Mouse (Mus musculus): ENCODE results near the gene Taf4. TPM values are rescaled to one million over a fixed set of nuclear protein-coding genes. Genes with fewer than 3 reads are reported as not detected.

Taf4 gene
- polyA plus RNA-seq, 1 experiment from 2014 or later: 2.8 TPM

- H3K4me1 ChIP-seq (ENCODE audit: insufficient read depth, low read depth, low read length): peaks cover 16% of the 10 kb centered on the region
- ATAC-seq: no peak
- H3K9me3 ChIP-seq (ENCODE audit: low read length): no peaks in the 10 kb centered on the region
- WGBS: 83% methylated on average over 3 of the region's 3 CpGs
- H3K9ac ChIP-seq (replicated peaks; ENCODE audit: low read depth): 0 out of 2 replicates have a peak overlapping the region, but pooled peaks have one; percentile 12
- DNase-seq (ENCODE audit: low spot score): no peak
- H3K36me3 ChIP-seq (ENCODE audit: insufficient read depth, low read length): no peaks in the 10 kb centered on the region
- TF ChIP-seq CTCF (IDR thresholded peaks at IDR 0.05) (no peak), EP300 (IDR thresholded peaks at IDR 0.05) (no peak)
- no peaks in the 10 kb centered on the region for H3K27me3 ChIP-seq (replicated peaks; ENCODE audit: insufficient read depth, low read length)
- H3K4me3 ChIP-seq (ENCODE audit: low read depth, low read length): no peak overlapping the region
- H3K27ac ChIP-seq (ENCODE audit: low read length): no peak overlapping the region
- H3K4me2 ChIP-seq (replicated peaks; ENCODE audit: low read depth, low read length): no peak overlapping the region
Observed at GRCm38 (mm10) chr2:179978250-179978649, 1.8 kb upstream of the Taf4 start.

DNA sequence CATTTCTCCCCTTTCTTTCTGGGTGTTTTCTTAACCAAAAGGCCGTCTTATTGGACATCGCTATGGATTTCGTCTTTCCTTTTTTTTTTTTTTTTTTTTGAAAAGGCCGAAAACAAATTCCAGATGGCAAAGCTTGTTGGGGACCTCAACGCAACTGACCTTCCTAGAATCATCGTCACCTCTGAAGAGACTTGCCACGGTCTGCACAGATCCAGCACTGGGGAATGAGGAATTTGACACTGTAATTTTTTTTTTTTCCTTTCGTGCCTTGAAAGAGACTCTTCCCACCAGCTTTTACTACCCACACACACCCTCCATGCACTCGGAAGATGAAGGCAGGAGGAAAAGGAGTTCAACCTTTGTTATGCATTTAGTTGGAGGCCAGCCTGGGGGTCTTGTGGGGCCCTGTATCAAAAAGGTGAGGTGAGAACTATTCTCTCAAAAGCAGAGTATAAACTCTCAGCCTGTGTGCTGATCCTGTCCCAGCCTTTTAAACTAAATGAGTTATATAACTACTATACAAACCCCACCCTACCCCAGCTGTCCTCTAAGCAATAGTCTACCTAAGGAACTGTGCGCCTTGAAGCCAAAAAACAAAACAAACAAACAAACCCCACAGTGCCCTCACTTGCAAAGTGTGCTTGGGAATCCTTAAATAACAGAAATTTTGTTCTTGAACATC, 1.0 kb upstream of the Taf4 start:
- ATAC-seq: no peak
- DNase-seq (ENCODE audit: low spot score): peak; percentile 32
- Histone ChIP-seq H3K36me3 (ENCODE audit: insufficient read depth, low read length) (no peaks in the 10 kb centered on the region), H3K4me3 (ENCODE audit: low read depth, low read length) (peak overlapping the region; percentile 91), H3K9ac (replicated peaks; ENCODE audit: low read depth) (peak overlapping the region; percentile 94; the same call in 1 of the 2 replicates), H3K27me3 (replicated peaks; ENCODE audit: insufficient read depth, low read length) (no peaks in the 10 kb centered on the region), H3K27ac (ENCODE audit: low read length) (peak overlapping the region; percentile 99), H3K4me2 (replicated peaks; ENCODE audit: low read depth, low read length) (peak overlapping the region; percentile 72), H3K9me3 (ENCODE audit: low read length) (no peaks in the 10 kb centered on the region), H3K4me1 (ENCODE audit: insufficient read depth, low read depth, low read length) (peaks cover 16% of the 10 kb centered on the region)
- TF ChIP-seq CTCF (IDR thresholded peaks at IDR 0.05) (no peak), EP300 (IDR thresholded peaks at IDR 0.05) (no peak)
- 7% methylated on average over 10 of the region's 10 CpGs for WGBS

GRCm38 (mm10) chr2:179976295-179976627, 185 bp downstream of the Taf4 start:
- peak overlapping the region; percentile 99 for H3K27ac ChIP-seq (ENCODE audit: low read length)
- WGBS: 0% methylated on average over 12 of the region's 54 CpGs
- no peaks in the 10 kb centered on the region for H3K36me3 ChIP-seq (ENCODE audit: insufficient read depth, low read length)
- peak overlapping the region; percentile 95 for H3K4me2 ChIP-seq (replicated peaks; ENCODE audit: low read depth, low read length)
- peak overlapping the region; percentile 91 for H3K4me3 ChIP-seq (ENCODE audit: low read depth, low read length)
- peak overlapping the region; percentile 94 for H3K9ac ChIP-seq (replicated peaks; ENCODE audit: low read depth)
- no peaks in the 10 kb centered on the region for H3K9me3 ChIP-seq (ENCODE audit: low read length)
- peaks cover 16% of the 10 kb centered on the region for H3K4me1 ChIP-seq (ENCODE audit: insufficient read depth, low read depth, low read length)
- no peak for DNase-seq (ENCODE audit: low spot score)
- H3K27me3 ChIP-seq (replicated peaks; ENCODE audit: insufficient read depth, low read length): no peaks in the 10 kb centered on the region
- no peak for TF ChIP-seq EP300 (IDR thresholded peaks at IDR 0.05)
- no peak for TF ChIP-seq CTCF (IDR thresholded peaks at IDR 0.05)
- ATAC-seq: peak; percentile 27

- no peaks in the 10 kb centered on the region for H3K27me3 ChIP-seq (replicated peaks; ENCODE audit: insufficient read depth, low read length)
- peak overlapping the region; percentile 94 for H3K9ac ChIP-seq (replicated peaks; ENCODE audit: low read depth)
- H3K4me1 ChIP-seq (ENCODE audit: insufficient read depth, low read depth, low read length): peaks cover 16% of the 10 kb centered on the region
- H3K27ac ChIP-seq (ENCODE audit: low read length): peak overlapping the region; percentile 99
- H3K36me3 ChIP-seq (ENCODE audit: insufficient read depth, low read length): no peaks in the 10 kb centered on the region
- peak overlapping the region; percentile 95 for H3K4me2 ChIP-seq (replicated peaks; ENCODE audit: low read depth, low read length)
- no CpG with 5 or more reads among the region's 82 CpGs for WGBS
- peak overlapping the region; percentile 91 for H3K4me3 ChIP-seq (ENCODE audit: low read depth, low read length)
- no peak for ATAC-seq
- DNase-seq (ENCODE audit: low spot score): peak; percentile 16
- no peaks in the 10 kb centered on the region for H3K9me3 ChIP-seq (ENCODE audit: low read length)
- TF ChIP-seq CTCF (IDR thresholded peaks at IDR 0.05) (no peak), EP300 (IDR thresholded peaks at IDR 0.05) (no peak)
Observed at GRCm38 (mm10) chr2:179975851-179976250, 595 bp downstream of the Taf4 start.

- H3K4me2 ChIP-seq (replicated peaks; ENCODE audit: low read depth, low read length): peak overlapping the region; percentile 95
- DNase-seq (ENCODE audit: low spot score) (peak; percentile 46), ATAC-seq (no peak)
- H3K9ac ChIP-seq (replicated peaks; ENCODE audit: low read depth): peak overlapping the region; percentile 94; the same call in 1 of the 2 replicates
- TF ChIP-seq CTCF (IDR thresholded peaks at IDR 0.05): no peak
- no peak for TF ChIP-seq EP300 (IDR thresholded peaks at IDR 0.05)
- no peaks in the 10 kb centered on the region for H3K9me3 ChIP-seq (ENCODE audit: low read length)
- peaks cover 16% of the 10 kb centered on the region for H3K4me1 ChIP-seq (ENCODE audit: insufficient read depth, low read depth, low read length)
- peak overlapping the region; percentile 54 for H3K4me3 ChIP-seq (ENCODE audit: low read depth, low read length)
- WGBS: 4% methylated on average over 43 of the region's 45 CpGs
- H3K27me3 ChIP-seq (replicated peaks; ENCODE audit: insufficient read depth, low read length): no peaks in the 10 kb centered on the region
- no peak overlapping the region for H3K27ac ChIP-seq (ENCODE audit: low read length)
- no peaks in the 10 kb centered on the region for H3K36me3 ChIP-seq (ENCODE audit: insufficient read depth, low read length)
Observed at GRCm38 (mm10) chr2:179974651-179975471, 1.6 kb downstream of the Taf4 start.

GRCm38 (mm10) chr2:179973871-179974628, 2.4 kb downstream of the Taf4 start:
- H3K27ac ChIP-seq (ENCODE audit: low read length): no peak overlapping the region
- ATAC-seq: no peak
- H3K36me3 ChIP-seq (ENCODE audit: insufficient read depth, low read length): no peaks in the 10 kb centered on the region
- peak overlapping the region; percentile 95 for H3K4me2 ChIP-seq (replicated peaks; ENCODE audit: low read depth, low read length)
- no peak overlapping the region for H3K9ac ChIP-seq (replicated peaks; ENCODE audit: low read depth)
- TF ChIP-seq EP300 (IDR thresholded peaks at IDR 0.05) (no peak), CTCF (IDR thresholded peaks at IDR 0.05) (no peak)
- H3K27me3 ChIP-seq (replicated peaks; ENCODE audit: insufficient read depth, low read length): no peaks in the 10 kb centered on the region
- peak; percentile 20 for DNase-seq (ENCODE audit: low spot score)
- peak overlapping the region; percentile 54; the same call in 1 of the 2 replicates for H3K4me3 ChIP-seq (ENCODE audit: low read depth, low read length)
- no peaks in the 10 kb centered on the region for H3K9me3 ChIP-seq (ENCODE audit: low read length)
- 26% methylated on average over 8 of the region's 8 CpGs for WGBS
- H3K4me1 ChIP-seq (ENCODE audit: insufficient read depth, low read depth, low read length): peaks cover 14% of the 10 kb centered on the region

Data from lung, postnatal 0 days (tissue).